Mouse (Mus musculus): ENCODE measurements at regions not wholly inside any gene's neighbourhood (a gene's known extent, or its start where the extent isn't known, plus 50 kb on each side); places are given as distances from the start of the nearest gene placed in this dataset.

DNA sequence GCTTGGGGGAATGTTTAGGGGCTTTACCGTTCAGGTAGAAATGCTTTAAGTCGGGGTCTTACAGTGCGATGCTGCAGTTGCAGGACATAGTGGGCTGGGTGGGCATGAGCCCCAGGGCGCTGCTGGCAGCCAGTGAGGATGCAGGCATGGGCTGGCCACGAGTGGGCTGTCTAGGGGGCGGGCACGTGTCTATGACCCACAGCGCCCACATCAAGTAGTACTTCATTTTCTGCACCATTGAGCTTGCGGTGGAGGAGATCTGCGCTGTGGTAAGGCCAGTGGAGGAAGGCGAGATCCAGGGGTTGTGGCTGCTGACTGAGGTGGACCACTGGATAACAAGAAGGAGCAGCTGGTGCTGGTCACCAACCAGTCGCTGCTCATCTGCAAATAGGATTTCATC is 52.4 kb upstream of the Olfr291 start:
- in situ Hi-C loops (cut with MseI, MboI): no loop called here

DNA sequence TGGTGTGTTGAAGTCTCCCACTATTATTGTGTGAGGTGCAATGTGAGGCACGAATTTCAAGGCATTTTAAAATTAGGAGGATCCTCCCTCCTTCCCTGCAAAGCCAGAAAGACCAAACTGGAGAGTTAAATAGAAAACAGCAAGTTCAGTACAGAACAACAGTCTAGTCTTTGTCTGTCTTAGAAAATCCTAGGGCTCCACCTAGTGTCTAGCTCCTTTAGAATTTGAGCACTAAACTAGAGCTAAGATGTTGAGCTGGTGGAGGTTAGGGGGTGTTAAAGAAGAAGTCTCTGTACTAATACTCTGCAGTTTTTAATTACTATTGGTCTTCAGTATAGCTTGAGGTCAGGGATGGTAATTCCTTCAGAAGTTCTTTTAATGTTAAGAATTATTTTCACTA is 58.7 kb upstream of the Olfr291 start:
- in situ Hi-C loops (cut with MseI, MboI): no loop called here

DNA sequence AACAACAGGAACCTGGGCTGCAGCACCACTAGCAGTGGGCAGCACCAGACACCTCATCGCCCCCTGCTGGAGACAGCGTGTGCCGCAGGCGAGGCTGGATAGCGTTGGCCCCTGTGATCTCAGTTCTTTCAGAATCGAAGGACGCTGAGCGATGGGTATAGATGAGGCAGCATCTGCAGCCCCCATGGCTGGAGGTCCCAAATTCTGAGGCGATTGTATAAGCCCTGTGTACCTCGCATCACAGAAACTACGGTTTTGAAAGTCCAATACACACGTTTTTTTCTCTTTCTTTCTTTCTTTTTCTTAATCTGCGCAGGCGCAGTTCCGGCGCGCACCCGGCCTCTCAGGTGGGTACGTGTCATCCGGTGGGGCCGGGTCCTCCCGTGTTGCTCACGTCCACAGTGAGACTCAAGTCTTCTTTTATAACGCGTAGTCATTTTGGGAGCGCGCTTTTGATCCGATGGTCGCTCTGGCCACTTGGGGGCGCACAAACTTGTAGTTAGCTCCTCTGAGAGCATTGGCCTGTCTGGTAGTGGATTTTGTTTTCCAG is 74.0 kb upstream of the Olfr291 start:
- in situ Hi-C loops (cut with MseI, MboI): no loop called here

DNA sequence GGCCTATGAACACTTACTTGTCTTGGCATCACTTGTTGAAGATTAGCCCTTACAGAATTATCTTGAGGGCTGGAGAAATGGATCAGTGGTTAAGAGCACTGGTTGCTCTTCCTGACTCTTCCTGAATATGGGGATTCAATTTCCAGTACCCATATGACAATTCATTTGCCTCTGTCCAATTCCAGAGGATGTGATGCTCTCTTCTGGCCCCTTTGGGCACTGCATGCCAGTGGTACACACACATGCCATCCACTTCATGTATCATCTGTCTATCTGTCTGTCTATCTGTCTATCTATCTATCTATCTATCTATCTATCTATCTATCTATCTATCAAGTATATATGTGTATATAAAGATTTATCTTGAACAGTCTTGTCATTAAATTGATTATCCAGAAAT is 75.7 kb upstream of the Olfr291 start:
- in situ Hi-C loops (cut with MseI, MboI): no loop called here

DNA sequence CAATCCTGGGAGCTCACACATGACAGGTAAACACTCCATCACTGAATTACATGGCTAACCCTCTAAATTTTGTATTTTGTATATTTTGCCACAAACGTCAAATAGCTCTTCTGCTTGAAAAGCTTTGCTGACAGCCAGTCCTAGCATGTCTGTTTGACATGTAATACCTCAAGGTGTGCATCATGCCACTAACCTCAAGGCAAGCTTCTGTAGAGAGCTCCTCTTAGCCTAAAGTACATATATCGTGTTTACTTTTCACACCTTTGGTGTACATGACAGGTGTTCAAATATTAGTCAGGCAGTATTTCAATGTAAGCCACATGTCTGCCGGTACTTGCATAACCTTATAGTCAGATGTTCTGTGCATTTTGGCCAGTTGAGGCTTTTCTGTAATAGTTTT is 66.5 kb upstream of the Zfand6 start:
- in situ Hi-C loops (cut with MseI, MboI): no loop called here

DNA sequence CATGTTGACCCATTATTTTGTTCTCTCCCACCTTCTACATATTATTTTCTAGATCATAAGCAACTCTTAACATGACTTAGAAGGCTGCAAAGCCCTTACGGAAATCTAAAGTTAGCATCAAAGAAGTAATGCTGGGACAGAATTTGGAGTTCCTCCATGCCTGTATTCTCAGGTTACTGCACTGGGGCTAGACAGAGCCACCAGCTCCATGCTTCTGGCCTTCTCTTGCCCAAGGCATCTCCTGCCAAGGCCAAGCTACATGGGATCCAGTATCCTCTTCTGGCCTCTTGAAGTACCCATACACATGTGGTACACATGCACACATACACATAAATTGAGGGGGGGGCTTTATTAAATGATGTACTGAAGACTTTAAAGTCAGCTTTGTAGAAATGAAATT is 63.6 kb upstream of the Zfand6 start:
- in situ Hi-C loops (cut with MseI, MboI): no loop called here

DNA sequence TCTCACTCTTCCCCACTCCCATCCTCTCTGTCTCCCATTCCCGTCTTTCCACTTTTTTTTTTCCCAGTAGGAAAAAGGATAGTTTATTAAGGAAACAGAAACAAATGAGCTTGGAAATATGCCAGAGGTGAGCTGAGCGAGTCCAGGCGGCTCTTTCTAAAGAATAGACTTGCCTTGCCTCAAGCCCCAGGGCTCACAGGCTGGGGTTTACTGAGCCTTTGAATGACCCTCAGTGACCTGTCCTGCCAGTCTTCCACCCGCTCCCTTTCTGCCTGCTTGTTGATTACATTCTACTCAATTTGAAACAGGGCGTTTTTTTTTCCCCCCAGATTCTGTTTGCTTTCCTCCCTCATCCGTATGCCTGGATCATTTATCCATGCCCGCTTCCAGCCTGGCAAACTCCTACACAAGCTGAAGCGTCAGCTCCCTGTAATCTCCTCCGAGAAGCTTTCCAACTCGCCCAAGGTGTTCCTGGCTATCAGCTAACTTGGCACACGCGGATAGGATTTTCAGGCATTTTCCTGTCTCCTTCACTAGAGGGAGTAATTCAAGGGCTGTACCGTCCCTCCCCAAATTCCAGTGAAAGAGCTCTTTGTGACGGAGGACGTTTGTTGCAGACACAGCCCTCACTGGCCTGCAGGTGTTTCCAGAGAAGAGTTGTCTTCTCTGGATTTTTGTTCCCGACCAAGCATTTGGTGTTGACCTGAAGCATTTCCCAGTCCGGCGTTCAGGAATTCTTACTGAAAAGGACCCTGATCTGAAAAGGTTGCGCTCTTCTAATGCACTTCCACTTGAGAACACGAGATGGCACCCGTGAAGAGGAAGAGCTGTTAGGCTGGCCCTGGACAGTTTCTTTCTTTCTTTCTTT is 59.9 kb upstream of the Zfand6 start:
- in situ Hi-C loops (cut with MseI, MboI): loop anchor here (5.0 to 10.0 kb wide), 2 partner anchors 155 to 157 kb away; no protein-coding TSS in a partner anchor

DNA sequence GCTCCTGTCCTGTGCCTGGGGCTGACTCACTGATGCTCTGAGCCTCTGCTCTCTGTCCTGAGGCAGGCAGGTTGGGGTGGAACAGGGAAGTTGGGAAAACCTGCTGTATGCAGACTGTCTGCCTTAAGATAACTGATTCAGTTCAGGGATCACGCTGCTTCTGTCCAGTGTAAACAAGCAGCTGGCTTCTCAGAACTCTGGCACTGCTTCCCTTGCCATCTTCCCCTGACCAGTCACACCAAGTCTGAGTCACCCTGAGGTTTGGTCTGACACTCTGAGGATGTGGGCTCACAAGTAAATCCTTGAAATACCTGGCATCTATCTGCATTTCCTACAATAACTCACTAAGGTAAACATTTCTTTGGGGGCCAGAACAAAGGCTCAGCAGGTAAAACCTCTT is 58.1 kb upstream of the Zfand6 start:
- in situ Hi-C loops (cut with MseI, MboI): loop anchor here (5.0 to 10.0 kb wide), 2 partner anchors 153 to 156 kb away; no protein-coding TSS in a partner anchor

DNA sequence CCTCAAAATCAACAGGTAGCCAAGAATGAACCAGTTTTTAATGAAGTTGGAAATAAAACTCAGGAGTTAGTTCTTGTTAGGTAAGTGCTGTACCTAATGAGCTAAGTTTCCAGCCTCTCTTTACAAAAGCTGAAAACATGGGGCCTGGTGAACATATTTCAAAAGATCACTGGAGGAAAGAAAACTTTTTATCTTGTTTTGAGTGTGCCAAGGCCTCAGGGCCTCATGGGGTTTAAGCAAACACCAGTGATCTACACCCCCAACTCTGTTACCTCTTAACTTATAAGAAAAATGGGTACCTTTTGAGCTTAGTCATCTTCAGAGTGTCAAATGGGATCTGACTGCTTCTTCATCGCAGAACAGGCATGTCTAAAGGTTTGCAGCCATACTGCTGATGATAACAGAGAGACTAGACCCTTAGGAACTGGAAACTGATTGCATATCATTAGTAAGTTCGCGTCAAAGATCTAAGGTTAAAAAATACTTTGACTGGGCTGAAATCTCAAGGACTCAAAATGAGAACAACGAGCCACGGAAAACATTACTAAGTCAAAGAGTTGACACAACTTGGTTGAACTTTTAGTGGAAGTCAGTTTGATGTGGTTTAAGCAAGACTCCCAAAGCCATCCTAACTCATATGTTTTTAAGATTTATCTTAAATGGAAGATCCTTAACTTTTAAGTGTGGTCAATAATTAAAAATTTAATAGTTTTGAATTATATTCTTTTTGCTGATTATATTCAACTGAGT is 54.7 kb upstream of the Zfand6 start:
- in situ Hi-C loops (cut with MseI, MboI): loop anchor here (5.0 to 10.0 kb wide), 2 partner anchors 150 to 152 kb away; no protein-coding TSS in a partner anchor

DNA sequence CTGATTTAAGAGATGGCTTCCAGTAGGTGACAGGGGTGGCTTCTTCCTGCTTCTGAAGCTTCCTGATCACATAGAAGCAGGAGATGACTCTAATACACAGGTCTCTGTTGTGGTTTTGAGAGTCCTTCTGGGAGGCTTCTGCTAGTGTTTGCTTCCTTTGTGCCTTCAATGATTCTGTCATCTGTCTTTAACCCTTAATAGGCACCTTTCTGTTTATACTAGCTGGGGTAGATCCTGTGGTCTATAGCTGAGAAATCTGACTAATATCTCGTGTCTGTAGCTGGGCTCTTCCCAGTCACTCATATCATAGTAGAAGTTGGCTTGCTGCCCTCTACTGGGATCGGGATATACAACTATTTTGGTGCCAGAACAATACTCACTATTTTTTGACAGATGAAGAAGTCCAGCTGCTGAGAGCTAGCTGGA is 50.2 kb upstream of the Zfand6 start:
- in situ Hi-C loops (cut with MseI, MboI): loop anchor here in 1 of 2 experiments (10.0 kb wide), 1 partner anchor 145 kb away; no protein-coding TSS in a partner anchor

Measured in mouse trophoblast stem cell (cell line).